Mouse (Mus musculus) lung, adult 2 months (tissue): ENCODE results near the gene Anks1. TPM values are rescaled to one million over a fixed set of nuclear protein-coding genes. Genes with fewer than 3 reads are reported as not detected.

Source experiments
- DNase-seq: peaks from one replicate; pipeline ENCODE4 v3.0.0; 2022
- H3K4me1 ChIP-seq: fragments of 200-500 bp; 2 replicates; pipeline ENCODE4 v1.6.1; 2011; ENCODE audit warnings: low read length; ENCODE audit not compliant: control insufficient read depth, insufficient read depth
- H3K4me3 ChIP-seq: fragments of 200-500 bp; replicated peaks from 2 replicates; pipeline ENCODE3; 2011; ENCODE audit warnings: low read depth, mild to moderate bottlenecking, control low read depth, low read length; ENCODE audit errors: extremely low read depth
- CTCF ChIP-seq: fragments of 200-500 bp; IDR thresholded peaks from 2 replicates; pipeline ENCODE4 v1.5.1; 2011; ENCODE audit warnings: mild to moderate bottlenecking, low read length, control low read depth; ENCODE audit not compliant: insufficient read depth
- POLR2A ChIP-seq: fragments of 200-500 bp; IDR thresholded peaks from 2 replicates; pipeline ENCODE4 v1.6.1; 2011; ENCODE audit warnings: low read depth, mild to moderate bottlenecking, control low read depth, low read length, borderline replicate concordance; ENCODE audit errors: extremely low read depth
- WGBS: fragments of 180-500 bp; shearing (Covaris S2); methylation state at CpG from one replicate; pipeline ENCODE4 v1.1.7; 2018; 5-methylcytosine and 5-hydroxymethylcytosine counted together
- polyA plus RNA-seq: library from polyadenylated mRNA; depleted of rRNA; stranded (reverse); fragments of >200 nt; gene quantifications from 2 replicates; pipeline ENCODE4 v1.2.3, GENCODE M21; 2012

Anks1 gene
- polyA plus RNA-seq, 1 experiment: 89.4 TPM

GRCm38 (mm10) chr17:28022854-28023655 is 113.9 kb downstream of the Anks1 start:
- TF ChIP-seq CTCF (no peak), POLR2A (no peak)
- Histone ChIP-seq H3K4me1 (peaks cover 74% of the 10 kb centered on the region), H3K4me3 (no peak overlapping the region)
- peak; percentile 20 for DNase-seq
- WGBS: 66% methylated on average over 22 of the region's 22 CpGs

- WGBS: 14% methylated on average over 5 of the region's 5 CpGs
- no peak overlapping the region for H3K4me3 ChIP-seq
- peak; percentile 64 for DNase-seq
- TF ChIP-seq CTCF: no peak
- TF ChIP-seq POLR2A: no peak
- peaks cover 67% of the 10 kb centered on the region for H3K4me1 ChIP-seq
Observed at GRCm38 (mm10) chr17:28025541-28025961, 116.4 kb downstream of the Anks1 start.

- peak; percentile 73 for DNase-seq
- Histone ChIP-seq H3K4me1 (peaks cover 73% of the 10 kb centered on the region), H3K4me3 (no peak overlapping the region)
- 46% methylated on average over 14 of the region's 14 CpGs for WGBS
- TF ChIP-seq CTCF (no peak), POLR2A (no peak)
Observed at GRCm38 (mm10) chr17:28026111-28026872, 117.2 kb downstream of the Anks1 start.

DNA sequence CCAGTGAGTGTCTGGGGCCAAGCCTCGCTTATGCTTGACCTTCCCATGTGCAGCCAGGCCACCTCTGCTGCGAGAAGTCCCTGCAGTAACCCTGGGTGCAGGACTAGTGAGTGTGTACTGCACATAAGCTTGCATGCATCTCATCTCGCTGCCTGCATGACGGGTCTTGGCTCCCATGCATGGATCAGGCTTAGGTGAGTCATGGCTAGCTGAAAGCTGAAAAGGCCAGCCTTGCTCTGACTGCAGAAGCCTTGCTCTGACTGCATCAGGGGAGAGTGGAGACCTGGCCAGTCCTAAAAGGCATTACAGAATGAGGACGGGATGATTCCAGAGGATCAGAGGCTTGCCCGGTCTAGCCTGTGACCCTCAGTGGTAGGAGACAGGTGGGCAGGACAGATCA is 118.1 kb downstream of the Anks1 start:
- Histone ChIP-seq H3K4me1 (peaks cover 76% of the 10 kb centered on the region), H3K4me3 (no peak overlapping the region)
- TF ChIP-seq CTCF (no peak), POLR2A (no peak)
- WGBS: 84% methylated on average over 6 of the region's 6 CpGs
- no peak for DNase-seq

- 59% methylated on average over 10 of the region's 10 CpGs for WGBS
- H3K4me1 ChIP-seq: peaks cover 74% of the 10 kb centered on the region
- no peak for DNase-seq
- TF ChIP-seq POLR2A: no peak
- TF ChIP-seq CTCF: no peak
- H3K4me3 ChIP-seq: no peak overlapping the region
Observed at GRCm38 (mm10) chr17:28028236-28028635, 119.1 kb downstream of the Anks1 start.

- Histone ChIP-seq H3K4me3 (no peak overlapping the region), H3K4me1 (peaks cover 71% of the 10 kb centered on the region)
- 51% methylated on average over 2 of the region's 2 CpGs for WGBS
- DNase-seq: peak; percentile 19
- TF ChIP-seq POLR2A (peak; percentile 22; the same call in 1 of the 2 replicates), CTCF (no peak)
Observed at GRCm38 (mm10) chr17:28029308-28029707, 120.2 kb downstream of the Anks1 start.

DNA sequence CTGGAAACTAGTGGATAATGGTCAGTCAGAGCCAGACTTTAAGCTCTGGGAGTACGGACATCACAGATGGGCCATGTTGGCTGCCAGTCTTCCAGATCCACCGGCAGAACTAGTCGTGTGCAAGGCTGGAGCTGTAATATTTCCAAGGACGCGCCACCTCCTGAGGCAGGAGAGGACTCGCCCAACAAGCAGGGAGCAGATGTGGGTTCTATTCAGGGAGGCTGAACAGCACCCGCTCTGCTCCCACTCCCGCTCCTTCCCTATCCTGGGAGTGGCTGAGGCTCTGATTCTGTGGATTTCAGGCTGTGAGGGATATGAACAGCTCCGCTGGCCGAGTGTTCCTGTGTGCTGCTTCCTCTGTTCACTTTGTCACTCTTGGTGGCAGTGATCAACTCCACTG is 121.3 kb downstream of the Anks1 start:
- WGBS: 52% methylated on average over 10 of the region's 10 CpGs
- DNase-seq: peak; percentile 19
- Histone ChIP-seq H3K4me1 (peaks cover 71% of the 10 kb centered on the region), H3K4me3 (no peak overlapping the region)
- TF ChIP-seq CTCF (no peak), POLR2A (no peak)

DNA sequence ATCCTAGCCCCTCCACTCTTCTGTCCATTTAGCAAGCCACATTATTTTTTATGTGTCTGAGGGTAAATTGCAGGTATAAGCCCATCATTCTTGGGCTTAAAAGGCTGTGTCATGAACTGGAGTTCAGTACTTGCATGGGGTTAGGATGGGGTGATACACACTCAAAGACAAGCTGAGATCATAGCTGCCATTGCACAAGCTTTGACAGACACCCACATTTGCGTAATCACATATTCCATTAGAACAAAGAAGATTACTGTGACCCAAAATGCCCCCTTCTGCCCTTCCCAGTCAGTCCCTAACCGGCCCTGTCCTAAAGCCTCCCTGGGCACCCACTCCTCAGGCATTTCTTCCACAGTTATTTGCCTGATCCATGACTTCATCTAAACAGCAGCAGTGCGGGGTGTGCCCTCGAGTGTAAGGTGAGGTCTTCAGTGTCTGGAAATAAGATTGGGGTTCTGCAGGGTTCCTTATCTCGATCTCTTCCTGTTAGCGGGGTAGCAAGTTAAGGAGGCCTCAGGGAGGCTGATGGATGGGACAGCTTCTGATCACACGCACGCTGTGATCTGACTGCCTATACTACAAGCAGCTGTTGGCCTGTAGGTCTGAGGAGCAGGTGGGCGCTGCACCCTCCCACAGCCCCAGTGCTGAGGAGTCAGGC is 122.3 kb downstream of the Anks1 start:
- peaks cover 66% of the 10 kb centered on the region for H3K4me1 ChIP-seq
- TF ChIP-seq CTCF (no peak), POLR2A (no peak)
- 45% methylated on average over 9 of the region's 9 CpGs for WGBS
- no peak overlapping the region for H3K4me3 ChIP-seq
- DNase-seq: peak; percentile 18

DNA sequence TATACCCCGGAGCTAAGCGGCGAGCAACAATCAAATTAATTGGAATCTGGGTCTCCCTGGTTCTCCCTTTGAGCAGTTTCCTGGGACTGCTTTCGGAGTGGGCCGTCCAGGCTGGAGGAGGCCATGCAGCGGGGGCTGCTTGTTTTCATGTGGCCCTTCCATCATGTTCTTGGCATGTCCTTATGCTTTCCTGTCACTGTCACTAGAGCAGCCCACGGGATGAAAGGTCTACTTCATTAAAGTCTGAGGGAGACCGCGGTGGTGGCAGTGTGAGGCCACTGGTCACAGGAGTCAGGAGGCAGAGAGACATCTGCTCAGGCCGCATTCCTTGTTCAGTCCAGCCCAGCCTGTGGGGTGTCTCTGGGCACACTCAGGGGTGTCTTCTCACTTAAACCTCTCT is 123.1 kb downstream of the Anks1 start:
- 66% methylated on average over 10 of the region's 10 CpGs for WGBS
- DNase-seq: no peak
- Histone ChIP-seq H3K4me3 (no peak overlapping the region), H3K4me1 (peaks cover 63% of the 10 kb centered on the region)
- TF ChIP-seq CTCF (no peak), POLR2A (no peak)
